Mouse (Mus musculus): ENCODE measurements at regions not wholly inside any gene's neighbourhood (a gene's known extent, or its start where the extent isn't known, plus 50 kb on each side); places are given as distances from the start of the nearest gene placed in this dataset.

DNA sequence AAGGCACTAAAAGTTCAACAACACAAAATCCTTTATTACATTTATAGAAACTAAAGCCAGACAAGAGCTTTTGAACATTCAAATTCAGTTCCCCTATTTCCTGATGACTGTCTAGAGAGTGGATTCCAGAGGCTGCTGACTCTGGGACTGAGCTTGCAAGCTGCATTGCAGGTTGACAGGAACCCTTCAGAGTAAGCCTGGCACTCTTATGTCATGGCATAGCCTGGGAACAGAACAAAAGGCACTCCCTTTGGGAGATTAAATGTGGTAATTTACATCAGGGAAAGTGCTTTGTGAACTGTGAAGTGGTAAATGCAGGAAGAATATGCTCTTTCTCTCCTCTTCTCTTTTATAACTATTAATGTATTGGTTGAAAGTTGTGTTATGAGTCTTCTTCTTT, 847.3 kb downstream of the Bcl11a start:
- Histone ChIP-seq H3K27ac (no peak overlapping the region), H3K4me2 (no peak overlapping the region), H3K4me3 (no peak overlapping the region), H3K9me3 (no peaks in the 10 kb centered on the region), H3K4me1 (peaks cover 4% of the 10 kb centered on the region; the same call in 1 of the 2 replicates), H3K27me3 (no peaks in the 10 kb centered on the region), H3K9ac (no peak overlapping the region), H3K36me3 (no peaks in the 10 kb centered on the region)
- no peak for ATAC-seq (ENCODE audit: insufficient number of reproducible peaks, insufficient read depth, low FRiP score, low TSS enrichment, low read depth)

DNA sequence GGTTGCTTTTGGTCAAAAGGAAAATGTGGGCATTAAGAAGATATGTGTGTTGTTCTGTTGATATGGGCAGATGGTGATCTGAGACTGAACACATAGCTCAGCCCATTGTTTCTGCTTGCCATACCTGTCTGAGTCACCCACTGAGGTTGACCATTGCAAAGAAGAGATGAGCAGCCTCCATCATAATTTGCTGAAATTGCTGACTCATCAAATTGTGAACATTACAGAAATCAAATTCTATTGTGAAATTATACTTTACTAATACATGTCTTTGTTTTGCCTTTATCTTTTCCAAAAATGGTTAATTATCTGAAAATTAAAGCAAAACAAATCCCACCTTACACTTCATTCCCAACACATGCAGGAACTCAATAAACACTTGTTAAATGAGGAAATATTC, 865.8 kb downstream of the Bcl11a start:
- Histone ChIP-seq H3K4me2 (no peak overlapping the region), H3K4me3 (no peak overlapping the region), H3K4me1 (no peaks in the 10 kb centered on the region), H3K27ac (no peak overlapping the region), H3K36me3 (no peaks in the 10 kb centered on the region), H3K9ac (no peak overlapping the region), H3K27me3 (no peaks in the 10 kb centered on the region), H3K9me3 (no peaks in the 10 kb centered on the region)
- ATAC-seq (ENCODE audit: insufficient number of reproducible peaks, insufficient read depth, low FRiP score, low TSS enrichment, low read depth) = no peak

DNA sequence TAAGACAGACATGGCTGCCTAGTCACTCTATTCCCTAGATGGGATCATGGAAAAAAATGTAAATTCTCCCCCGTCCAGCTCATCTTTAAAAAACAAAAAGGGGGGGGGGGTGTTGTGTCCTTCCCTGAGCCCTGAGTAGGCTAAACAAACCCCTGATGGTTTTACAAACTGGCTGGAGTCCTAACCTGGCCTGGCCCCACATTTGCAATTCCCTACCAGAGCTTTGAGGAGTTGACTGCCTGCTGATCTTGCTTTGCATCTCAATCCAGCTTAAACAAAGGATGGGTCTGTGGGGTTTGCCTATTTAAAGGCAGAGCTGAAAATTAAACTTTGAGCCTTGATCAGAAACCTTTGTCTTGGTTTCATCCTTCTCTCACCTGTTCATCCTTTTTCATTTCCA, 873.3 kb downstream of the Bcl11a start:
- Histone ChIP-seq H3K4me1 (no peaks in the 10 kb centered on the region), H3K36me3 (no peaks in the 10 kb centered on the region), H3K27ac (no peak overlapping the region), H3K4me2 (no peak overlapping the region), H3K4me3 (no peak overlapping the region), H3K27me3 (no peaks in the 10 kb centered on the region), H3K9me3 (no peaks in the 10 kb centered on the region), H3K9ac (no peak overlapping the region)
- no peak for ATAC-seq (ENCODE audit: insufficient number of reproducible peaks, insufficient read depth, low FRiP score, low TSS enrichment, low read depth)
- WGBS = 94% methylated on average over 1 of the region's 1 CpGs

DNA sequence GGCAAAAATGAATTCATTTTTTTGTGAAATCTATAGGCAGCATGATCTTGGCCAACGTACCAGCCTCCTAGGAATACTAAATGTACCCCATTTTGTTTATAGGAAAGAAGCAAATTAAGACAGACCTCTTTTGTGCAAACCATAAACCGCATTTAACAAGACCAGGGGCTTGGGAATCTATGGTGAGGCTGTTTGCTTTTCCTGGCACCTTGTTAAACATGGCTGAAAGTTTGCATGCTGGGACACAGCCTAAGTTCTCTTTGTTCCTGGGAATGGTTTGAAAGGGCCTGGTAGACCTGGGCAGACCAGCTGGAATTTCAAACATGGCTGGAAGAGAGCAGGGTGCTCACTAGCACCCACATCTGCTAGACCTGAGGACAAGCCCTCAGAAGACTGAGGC, 894.5 kb downstream of the Bcl11a start:
- H3K36me3 ChIP-seq = no peaks in the 10 kb centered on the region
- H3K9ac ChIP-seq = no peak overlapping the region
- H3K9me3 ChIP-seq = no peaks in the 10 kb centered on the region
- 85% methylated on average over 2 of the region's 2 CpGs for WGBS
- no peak overlapping the region for H3K27ac ChIP-seq
- H3K4me1 ChIP-seq = no peaks in the 10 kb centered on the region
- no peak overlapping the region for H3K4me3 ChIP-seq
- no peak for ATAC-seq (ENCODE audit: insufficient number of reproducible peaks, insufficient read depth, low FRiP score, low TSS enrichment, low read depth)
- no peaks in the 10 kb centered on the region for H3K27me3 ChIP-seq
- no peak overlapping the region for H3K4me2 ChIP-seq

DNA sequence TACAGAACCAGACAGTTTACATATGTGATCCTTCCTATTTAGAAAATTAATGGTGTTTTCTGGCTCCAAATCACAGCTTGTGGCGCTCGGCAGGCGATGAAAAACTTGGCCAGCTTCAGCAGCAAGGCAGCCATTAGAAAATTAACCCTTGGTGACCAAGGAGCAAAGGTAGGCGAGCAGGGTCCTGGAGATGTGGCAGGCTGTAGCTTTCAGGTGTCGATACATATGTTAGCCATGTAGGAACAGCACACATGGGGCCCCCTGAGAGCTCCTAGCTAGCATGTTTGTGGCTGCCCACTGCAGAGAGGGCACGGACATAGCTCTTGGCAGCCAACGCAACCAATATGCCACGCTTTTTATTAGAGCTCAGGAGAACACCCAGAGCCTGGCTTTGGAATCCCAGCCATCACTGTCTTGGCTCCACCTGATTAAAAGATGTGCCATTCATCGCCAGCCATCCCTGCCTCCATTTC, 902.4 kb downstream of the Bcl11a start:
- Histone ChIP-seq H3K36me3 (no peaks in the 10 kb centered on the region), H3K4me1 (peaks cover 19% of the 10 kb centered on the region), H3K9me3 (no peaks in the 10 kb centered on the region), H3K27me3 (no peaks in the 10 kb centered on the region), H3K9ac (no peak overlapping the region), H3K27ac (no peak overlapping the region), H3K4me2 (no peak overlapping the region), H3K4me3 (no peak overlapping the region)
- no peak for ATAC-seq (ENCODE audit: insufficient number of reproducible peaks, insufficient read depth, low FRiP score, low TSS enrichment, low read depth)
- WGBS = 69% methylated on average over 9 of the region's 9 CpGs

DNA sequence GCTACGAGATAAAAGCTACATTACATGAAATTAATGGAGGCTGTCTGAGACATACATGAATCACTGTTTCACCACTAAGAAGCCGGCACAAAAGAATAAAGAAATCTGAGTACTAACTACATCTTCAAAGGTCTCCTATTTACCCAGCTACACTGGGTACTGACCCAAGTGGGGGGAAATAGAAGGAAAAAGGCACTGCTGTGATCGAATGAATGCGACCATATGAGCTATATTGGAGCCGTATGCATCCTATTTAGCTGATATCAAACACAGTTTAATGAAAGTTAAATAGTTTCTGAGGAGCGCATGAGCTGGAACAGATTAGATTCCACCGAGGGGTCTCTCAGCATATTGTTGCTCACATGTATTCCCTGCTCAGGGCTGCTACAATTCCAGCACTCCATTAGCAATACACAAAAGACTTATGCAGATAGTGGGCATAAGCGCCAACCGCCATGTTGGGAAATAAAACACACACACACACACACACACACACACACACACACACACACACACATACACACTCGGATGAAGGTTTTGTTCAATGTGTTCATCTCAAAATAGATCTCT, 905.3 kb downstream of the Bcl11a start:
- Histone ChIP-seq H3K4me2 (no peak overlapping the region), H3K27ac (no peak overlapping the region), H3K27me3 (no peaks in the 10 kb centered on the region), H3K4me1 (peaks cover 19% of the 10 kb centered on the region), H3K9ac (no peak overlapping the region), H3K36me3 (no peaks in the 10 kb centered on the region), H3K9me3 (no peaks in the 10 kb centered on the region), H3K4me3 (no peak overlapping the region)
- WGBS = 39% methylated on average over 10 of the region's 10 CpGs
- ATAC-seq (ENCODE audit: insufficient number of reproducible peaks, insufficient read depth, low FRiP score, low TSS enrichment, low read depth) = no peak

DNA sequence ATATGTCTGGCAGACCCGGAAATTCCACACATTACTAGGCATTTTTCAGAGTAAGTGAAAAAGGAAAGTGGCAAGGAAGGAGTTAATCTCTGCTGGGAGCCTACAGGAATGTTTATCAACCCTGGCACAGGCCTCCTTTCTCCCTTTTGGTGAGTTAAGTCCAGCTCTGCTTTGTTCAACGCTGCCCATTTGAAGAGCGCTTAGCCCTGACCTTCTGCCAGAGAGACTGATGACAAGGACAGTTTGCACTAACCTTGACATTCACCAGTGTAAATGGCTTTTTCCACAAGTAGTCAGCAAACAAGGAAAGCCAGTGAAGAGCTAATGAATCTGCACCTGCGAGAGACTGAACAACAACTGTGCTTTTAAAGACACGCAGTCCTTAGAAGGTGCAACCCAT, 927.6 kb downstream of the Bcl11a start:
- no peak for ATAC-seq (ENCODE audit: insufficient number of reproducible peaks, insufficient read depth, low FRiP score, low TSS enrichment, low read depth)
- H3K4me1 ChIP-seq = peaks cover 6% of the 10 kb centered on the region
- no peak overlapping the region for H3K9ac ChIP-seq
- H3K4me3 ChIP-seq = no peak overlapping the region
- no peaks in the 10 kb centered on the region for H3K36me3 ChIP-seq
- no peak overlapping the region for H3K27ac ChIP-seq
- 33% methylated on average over 5 of the region's 5 CpGs for WGBS
- no peaks in the 10 kb centered on the region for H3K9me3 ChIP-seq
- H3K4me2 ChIP-seq = no peak overlapping the region
- no peaks in the 10 kb centered on the region for H3K27me3 ChIP-seq

DNA sequence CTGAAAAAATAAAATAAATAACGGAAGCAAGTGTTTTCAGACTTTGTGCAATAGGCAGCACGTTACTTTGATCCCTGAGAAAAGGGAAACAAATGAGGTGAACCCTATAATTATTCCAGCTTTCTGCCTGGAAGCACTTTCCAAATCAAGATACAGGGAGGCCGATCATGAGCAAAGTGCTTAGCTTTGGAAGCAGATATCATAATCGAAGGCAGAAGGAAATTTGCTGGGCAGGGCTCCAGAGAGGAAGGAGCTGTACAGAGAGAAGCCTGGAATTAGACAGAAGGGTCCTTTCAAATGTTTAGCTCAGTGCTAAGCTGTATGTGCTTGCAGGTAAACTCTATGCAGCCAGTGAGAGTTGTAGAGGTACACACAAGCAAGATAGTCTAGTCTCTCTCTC, 948.9 kb downstream of the Bcl11a start:
- Histone ChIP-seq H3K27me3 (no peaks in the 10 kb centered on the region), H3K9ac (no peak overlapping the region), H3K4me1 (peaks cover 5% of the 10 kb centered on the region; the same call in 1 of the 2 replicates), H3K27ac (no peak overlapping the region), H3K4me3 (no peak overlapping the region), H3K4me2 (no peak overlapping the region), H3K36me3 (no peaks in the 10 kb centered on the region), H3K9me3 (no peaks in the 10 kb centered on the region)
- WGBS = 16% methylated on average over 4 of the region's 4 CpGs
- no peak for ATAC-seq (ENCODE audit: insufficient number of reproducible peaks, insufficient read depth, low FRiP score, low TSS enrichment, low read depth)

DNA sequence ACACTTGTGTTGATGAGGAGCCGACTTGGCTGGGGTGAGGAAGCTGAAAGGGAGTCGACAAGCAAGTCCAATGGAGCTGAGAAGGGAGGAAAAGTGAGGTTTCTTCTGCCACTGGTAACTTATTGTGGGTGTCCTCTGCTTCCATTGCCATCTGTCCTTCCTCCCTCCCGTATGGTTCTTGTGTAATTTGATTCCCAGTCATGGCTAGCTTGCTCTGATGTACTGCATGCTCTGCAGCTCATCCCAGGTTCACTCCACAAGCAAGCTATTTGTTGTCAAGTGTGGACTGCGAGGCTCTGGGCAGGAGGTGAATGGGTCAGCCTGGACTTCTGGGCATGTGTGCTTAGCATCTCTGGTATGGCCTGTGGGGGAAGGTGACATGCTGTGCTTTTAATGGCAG, 963.1 kb downstream of the Bcl11a start:
- no peak overlapping the region for H3K4me3 ChIP-seq
- H3K36me3 ChIP-seq = no peaks in the 10 kb centered on the region
- no peaks in the 10 kb centered on the region for H3K27me3 ChIP-seq
- H3K27ac ChIP-seq = no peak overlapping the region
- H3K4me1 ChIP-seq = peaks cover 4% of the 10 kb centered on the region; the same call in 1 of the 2 replicates
- no peaks in the 10 kb centered on the region for H3K9me3 ChIP-seq
- no peak overlapping the region for H3K9ac ChIP-seq
- ATAC-seq (ENCODE audit: insufficient number of reproducible peaks, insufficient read depth, low FRiP score, low TSS enrichment, low read depth) = no peak
- WGBS = 37% methylated on average over 4 of the region's 4 CpGs
- no peak overlapping the region for H3K4me2 ChIP-seq

DNA sequence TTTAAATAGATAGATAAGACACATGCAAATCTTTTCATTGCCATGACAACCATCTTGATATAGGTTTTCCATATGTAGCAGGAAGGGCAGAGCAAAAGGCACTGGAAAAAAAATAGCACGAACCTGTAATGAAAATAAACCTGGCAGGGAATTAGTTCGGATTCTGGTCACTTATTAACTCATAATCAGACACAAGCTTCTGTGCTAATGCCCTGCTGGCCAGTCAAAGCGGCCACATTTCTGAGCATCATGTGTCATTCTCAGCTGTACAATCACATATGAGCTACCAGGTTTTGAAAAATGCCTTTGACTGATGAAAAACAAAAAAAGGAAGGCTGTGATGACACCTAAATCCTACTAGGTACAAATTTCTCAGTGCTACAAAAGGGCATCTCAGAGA, 964.9 kb downstream of the Bcl11a start:
- no peak overlapping the region for H3K4me2 ChIP-seq
- no peak overlapping the region for H3K9ac ChIP-seq
- WGBS = 68% methylated on average over 3 of the region's 3 CpGs
- no peaks in the 10 kb centered on the region for H3K27me3 ChIP-seq
- no peak overlapping the region for H3K4me3 ChIP-seq
- H3K27ac ChIP-seq = no peak overlapping the region
- no peaks in the 10 kb centered on the region for H3K36me3 ChIP-seq
- ATAC-seq (ENCODE audit: insufficient number of reproducible peaks, insufficient read depth, low FRiP score, low TSS enrichment, low read depth) = no peak
- no peaks in the 10 kb centered on the region for H3K9me3 ChIP-seq
- peaks cover 4% of the 10 kb centered on the region; the same call in 1 of the 2 replicates for H3K4me1 ChIP-seq

DNA sequence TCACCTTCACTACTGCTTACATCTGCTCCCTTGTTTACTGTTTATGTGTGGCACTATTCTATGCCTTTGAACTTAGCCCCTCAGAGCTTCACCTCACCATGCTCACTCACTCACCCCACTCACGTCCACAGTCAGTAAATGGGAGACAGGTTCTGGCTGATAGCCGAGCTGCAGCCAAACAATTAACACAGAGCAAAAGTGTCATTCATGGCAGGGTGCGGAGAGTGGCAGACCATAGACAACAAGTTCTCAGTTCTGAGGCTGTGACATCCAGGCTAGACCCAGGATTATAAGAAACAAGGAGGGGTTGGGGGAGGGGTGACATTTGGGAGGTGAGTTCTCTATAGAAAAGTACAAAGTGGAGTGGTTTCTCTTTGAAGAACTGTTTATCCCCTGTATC, 967.5 kb downstream of the Bcl11a start:
- 39% methylated on average over 3 of the region's 3 CpGs for WGBS
- no peak for ATAC-seq (ENCODE audit: insufficient number of reproducible peaks, insufficient read depth, low FRiP score, low TSS enrichment, low read depth)
- Histone ChIP-seq H3K27me3 (no peaks in the 10 kb centered on the region), H3K4me3 (no peak overlapping the region), H3K9ac (no peak overlapping the region), H3K27ac (no peak overlapping the region), H3K4me2 (no peak overlapping the region), H3K9me3 (no peaks in the 10 kb centered on the region), H3K36me3 (no peaks in the 10 kb centered on the region), H3K4me1 (peaks cover 4% of the 10 kb centered on the region; the same call in 1 of the 2 replicates)

DNA sequence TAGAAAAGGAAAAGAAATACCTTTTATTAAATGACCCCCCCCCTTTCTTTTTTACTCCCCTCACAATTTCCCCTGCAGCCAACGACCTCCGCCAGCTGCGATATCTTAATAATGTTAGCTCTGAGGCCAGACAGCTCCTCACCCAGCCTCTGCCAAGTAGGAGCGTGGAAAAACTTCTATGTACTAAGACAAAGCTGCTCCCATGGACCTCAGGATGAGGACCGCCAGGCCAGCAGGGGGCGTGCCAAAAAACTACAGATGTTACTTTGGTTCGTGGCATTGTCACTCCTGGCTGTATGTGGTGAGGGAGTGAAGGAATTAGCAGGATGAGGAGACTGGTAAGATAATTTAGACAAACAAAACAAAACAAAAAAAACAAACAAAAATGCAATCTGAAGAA, 968.1 kb downstream of the Bcl11a start:
- Histone ChIP-seq H3K27ac (no peak overlapping the region), H3K27me3 (no peaks in the 10 kb centered on the region)
- no peak for ATAC-seq (ENCODE audit: insufficient number of reproducible peaks, insufficient read depth, low FRiP score, low TSS enrichment, low read depth)

More for the DNA sequence above, 968.1 kb downstream of the Bcl11a start:
- Histone ChIP-seq H3K9ac (no peak overlapping the region), H3K36me3 (no peaks in the 10 kb centered on the region), H3K4me1 (peaks cover 2% of the 10 kb centered on the region; the same call in 1 of the 2 replicates), H3K4me2 (no peak overlapping the region), H3K9me3 (no peaks in the 10 kb centered on the region), H3K4me3 (no peak overlapping the region)
- WGBS = 48% methylated on average over 7 of the region's 7 CpGs

Data from embryonic facial prominence, embryonic 13.5 days (tissue).